Mouse (Mus musculus) left cerebral cortex, adult 8-10 months (tissue): ENCODE data around the gene Mthfd1l. TPM values are rescaled to one million over a fixed set of nuclear protein-coding genes. Genes with fewer than 3 reads are reported as not detected.
"Not testable (repeated sequence)": the region's sequence is repeated elsewhere in the genome, so short reads cannot be mapped to it uniquely, and the experiment has no call there.

Source experiments
- DNase-seq, 2 experiments: peaks; one replicate each; pipeline ENCODE4 v3.0.0; 2022; ENCODE audit warnings: low spot score in 2 of 2
- total RNA-seq, 4 experiments: library from RNA; stranded (reverse); gene quantifications; 2 replicates each; pipeline ENCODE4 v1.2.4; 2022

Gene Mthfd1l
- total RNA-seq, 4 experiments from 2014 or later: 10.7 to 14.4 (median 12.5) TPM

- no peak for DNase-seq
Observed at GRCm38 (mm10) chr10:4200546-4201104, 227.7 kb downstream of the Mthfd1l start.

GRCm38 (mm10) chr10:4201141-4201540 lies 228.2 kb downstream of the Mthfd1l start:
- no peak for DNase-seq

- DNase-seq: not testable (repeated sequence)
Observed at GRCm38 (mm10) chr10:4203651-4204050, 230.7 kb downstream of the Mthfd1l start.

- DNase-seq: no peak
Observed at GRCm38 (mm10) chr10:4209040-4209439, 236.1 kb downstream of the Mthfd1l start.

GRCm38 (mm10) chr10:4210313-4211066 lies 237.6 kb downstream of the Mthfd1l start:
- no peak for DNase-seq

- DNase-seq: no peak
Observed at GRCm38 (mm10) chr10:4211067-4211447, 238.1 kb downstream of the Mthfd1l start.

Other genes starting within 250 kb of the Mthfd1l start
- gene Plekhg1, start 232.8 kb upstream of the Mthfd1l start, total RNA-seq: 10 to 100 TPM in 1 of 4 experiments, 1 to 10 TPM in 3; 9.2 to 15.2 (median 9.3) TPM